Mouse (Mus musculus): Measurements from ENCODE around the gene Pyy. TPM values are rescaled to one million over a fixed set of nuclear protein-coding genes. Genes with fewer than 3 reads are reported as not detected.

Pyy gene
- polyA plus RNA-seq, 1 experiment from 2014 or later, result not detected

DNA sequence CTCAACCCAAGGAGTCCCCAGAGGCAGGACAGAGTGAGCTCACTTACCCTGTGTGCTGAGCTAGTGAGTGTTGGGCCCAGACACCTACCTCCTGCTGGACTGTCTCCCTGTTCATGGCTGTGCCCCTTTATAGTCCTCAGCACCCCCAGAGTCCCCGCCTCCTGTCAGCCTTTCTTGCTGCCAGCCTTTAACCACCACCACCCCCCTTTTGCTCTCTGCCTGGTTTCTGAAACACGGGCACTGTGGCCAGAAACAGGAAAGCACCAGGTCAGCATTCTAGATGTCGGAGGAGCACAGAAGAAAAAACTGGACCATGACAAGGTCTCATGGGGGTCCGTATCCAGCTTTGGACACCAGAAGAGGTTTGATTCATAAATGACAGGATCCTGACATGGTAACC is 6.4 kb downstream of the Pyy start, which contains the start of gene Ppy:
Gene Ppy (minus strand): TSS at position 101 of the 400 bp plus-strand sequence.
- no peak for ATAC-seq
- peaks cover 35% of the 10 kb centered on the region for H3K27me3 ChIP-seq (ENCODE audit: insufficient read depth, low read length)

GRCm38 (mm10) chr11:102096887-102097391 is 10.7 kb downstream of the Pyy start:
- peak; percentile 91 for DNase-seq
- WGBS (ENCODE audit: insufficient replicate concordance), result 4% methylated on average over 18 of the region's 18 CpGs
- H3K27ac ChIP-seq (ENCODE audit: low read depth), result 0 out of 2 replicates have a peak overlapping the region, but pooled peaks have one; percentile 8

More for the DNA sequence above, 6.4 kb downstream of the Pyy start, which contains the start of gene Ppy:
- Histone ChIP-seq H3K4me2 (ENCODE audit: low read depth, low read length) (no peak within 1 kb of the TSS), H3K9me3 (ENCODE audit: low read length) (no peaks in the 10 kb centered on the region), H3K27ac (ENCODE audit: low read depth) (no peak within 1 kb of the TSS), H3K4me1 (ENCODE audit: insufficient read depth) (peaks cover 21% of the 10 kb centered on the region), H3K4me3 (ENCODE audit: low read depth, low read length) (no peak within 1 kb of the TSS), H3K36me3 (replicated peaks; ENCODE audit: insufficient read depth, low read length) (no peaks in the 10 kb centered on the region), H3K9ac (replicated peaks) (no peak within 1 kb of the TSS)
- DNase-seq, result no peak
- no peak for TF ChIP-seq CTCF (IDR thresholded peaks at IDR 0.05; ENCODE audit: low read depth)
- TF ChIP-seq EP300 (IDR thresholded peaks at IDR 0.05; ENCODE audit: low read depth), result no peak
- 75% methylated on average over 4 of the region's 4 CpGs for WGBS (ENCODE audit: insufficient replicate concordance)

GRCm38 (mm10) chr11:102096446-102096845 is 11.2 kb downstream of the Pyy start:
- Histone ChIP-seq H3K36me3 (replicated peaks; ENCODE audit: insufficient read depth, low read length) (no peaks in the 10 kb centered on the region), H3K9ac (replicated peaks) (no peak overlapping the region), H3K4me1 (ENCODE audit: insufficient read depth) (peaks cover 25% of the 10 kb centered on the region), H3K9me3 (ENCODE audit: low read length) (no peaks in the 10 kb centered on the region), H3K27me3 (ENCODE audit: insufficient read depth, low read length) (0 out of 2 replicates have a peak, but pooled peaks cover 4% of the 10 kb centered on the region), H3K27ac (ENCODE audit: low read depth) (0 out of 2 replicates have a peak overlapping the region, but pooled peaks have one; percentile 8), H3K4me2 (ENCODE audit: low read depth, low read length) (peak overlapping the region; percentile 61), H3K4me3 (ENCODE audit: low read depth, low read length) (no peak overlapping the region)
- TF ChIP-seq EP300 (IDR thresholded peaks at IDR 0.05; ENCODE audit: low read depth), result no peak
- TF ChIP-seq CTCF (IDR thresholded peaks at IDR 0.05; ENCODE audit: low read depth), result no peak
- 63% methylated on average over 5 of the region's 5 CpGs for WGBS (ENCODE audit: insufficient replicate concordance)
- no peak for ATAC-seq
- no peak for DNase-seq

More at GRCm38 (mm10) chr11:102096887-102097391, 10.7 kb downstream of the Pyy start:
- Histone ChIP-seq H3K4me1 (ENCODE audit: insufficient read depth) (peaks cover 25% of the 10 kb centered on the region), H3K4me3 (ENCODE audit: low read depth, low read length) (peak overlapping the region; percentile 21), H3K27me3 (ENCODE audit: insufficient read depth, low read length) (peaks cover 8% of the 10 kb centered on the region; the same call in 1 of the 2 replicates), H3K4me2 (ENCODE audit: low read depth, low read length) (peak overlapping the region; percentile 61), H3K9me3 (ENCODE audit: low read length) (no peaks in the 10 kb centered on the region), H3K36me3 (replicated peaks; ENCODE audit: insufficient read depth, low read length) (no peaks in the 10 kb centered on the region), H3K9ac (replicated peaks) (peak overlapping the region; percentile 3; the same call in 1 of the 2 replicates)
- TF ChIP-seq CTCF (IDR thresholded peaks at IDR 0.05; ENCODE audit: low read depth) (peak; percentile 80), EP300 (IDR thresholded peaks at IDR 0.05; ENCODE audit: low read depth) (no peak)
- ATAC-seq, result peak; percentile 92

GRCm38 (mm10) chr11:102095676-102096075 is 12.0 kb downstream of the Pyy start:
- DNase-seq (no peak), ATAC-seq (no peak)
- H3K36me3 ChIP-seq (replicated peaks; ENCODE audit: insufficient read depth, low read length), result no peaks in the 10 kb centered on the region
- H3K27me3 ChIP-seq (ENCODE audit: insufficient read depth, low read length), result no peaks in the 10 kb centered on the region
- no peak overlapping the region for H3K4me3 ChIP-seq (ENCODE audit: low read depth, low read length)
- H3K4me1 ChIP-seq (ENCODE audit: insufficient read depth), result peaks cover 25% of the 10 kb centered on the region
- no peak overlapping the region for H3K27ac ChIP-seq (ENCODE audit: low read depth)
- TF ChIP-seq CTCF (IDR thresholded peaks at IDR 0.05; ENCODE audit: low read depth) (no peak), EP300 (IDR thresholded peaks at IDR 0.05; ENCODE audit: low read depth) (no peak)
- 73% methylated on average over 3 of the region's 3 CpGs for WGBS (ENCODE audit: insufficient replicate concordance)
- no peaks in the 10 kb centered on the region for H3K9me3 ChIP-seq (ENCODE audit: low read length)
- no peak overlapping the region for H3K4me2 ChIP-seq (ENCODE audit: low read depth, low read length)
- no peak overlapping the region for H3K9ac ChIP-seq (replicated peaks)

- peak; percentile 80 for DNase-seq
- Histone ChIP-seq H3K9ac (replicated peaks) (peak overlapping the region; percentile 69), H3K4me1 (ENCODE audit: insufficient read depth) (peaks cover 17% of the 10 kb centered on the region)
These were observed 18.4 kb downstream of the Pyy start for GRCm38 (mm10) chr11:102089088-102089808.

More at GRCm38 (mm10) chr11:102089088-102089808, 18.4 kb downstream of the Pyy start:
- Histone ChIP-seq H3K9me3 (ENCODE audit: low read length) (no peaks in the 10 kb centered on the region), H3K36me3 (replicated peaks; ENCODE audit: insufficient read depth, low read length) (no peaks in the 10 kb centered on the region), H3K4me2 (ENCODE audit: low read depth, low read length) (peak overlapping the region; percentile 85), H3K4me3 (ENCODE audit: low read depth, low read length) (peak overlapping the region; percentile 59), H3K27me3 (ENCODE audit: insufficient read depth, low read length) (no peaks in the 10 kb centered on the region; the same call in 1 of the 2 replicates), H3K27ac (ENCODE audit: low read depth) (peak overlapping the region; percentile 81)
- WGBS (ENCODE audit: insufficient replicate concordance), result under 1% methylated on average over 20 of the region's 20 CpGs
- peak; percentile 85 for ATAC-seq
- TF ChIP-seq EP300 (IDR thresholded peaks at IDR 0.05; ENCODE audit: low read depth) (peak; percentile 61; the same call in 1 of the 2 replicates), CTCF (IDR thresholded peaks at IDR 0.05; ENCODE audit: low read depth) (peak; percentile 74)
